Mouse (Mus musculus): ENCODE measurements around the gene Wbp11. TPM values are rescaled to one million over a fixed set of nuclear protein-coding genes. Genes with fewer than 3 reads are reported as not detected.

Gene Wbp11
- 57.0 and 68.4 TPM in 2 replicates for polyA plus RNA-seq (2012; rRNA removed)

DNA sequence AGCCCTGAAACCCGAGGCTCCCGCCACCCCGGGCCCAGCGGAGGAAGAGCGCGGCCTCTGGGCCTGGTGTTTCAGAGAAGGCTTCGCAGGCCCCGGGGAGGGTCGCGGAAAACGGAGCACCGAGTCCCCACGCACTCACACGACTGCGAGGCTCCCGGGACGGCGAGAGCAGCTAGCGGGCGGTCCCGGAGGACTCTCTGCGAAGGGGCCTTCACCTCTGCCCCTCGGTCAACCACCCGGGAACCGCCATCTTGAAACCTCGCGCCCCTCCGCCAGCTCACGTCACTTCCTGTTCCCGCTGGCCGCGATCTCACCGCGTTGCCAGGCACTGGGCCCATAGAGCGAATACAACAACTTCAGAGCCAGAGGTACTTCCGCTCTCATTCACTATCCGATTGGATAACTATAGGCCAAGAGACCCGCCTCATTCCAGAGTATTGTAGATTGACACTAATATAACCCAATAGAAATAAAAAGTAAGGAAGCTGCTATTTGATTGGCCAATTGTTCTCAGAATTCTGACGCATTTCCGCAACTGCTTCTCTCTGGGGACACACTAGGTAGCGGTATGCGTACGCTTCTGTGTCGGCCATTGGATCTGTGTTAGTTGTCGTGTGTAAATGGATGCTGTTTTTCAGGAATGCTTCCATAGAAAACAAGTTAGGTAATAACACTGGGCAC is at the start of gene Wbp11:
Gene Wbp11, minus strand, starts transcription at position 353 of the 681 bp plus-strand sequence.
- Histone ChIP-seq H3K4me1 (ENCODE audit: control insufficient read depth, insufficient read depth, low read length) (peaks cover 5% of the 10 kb centered on the region; the same call in 1 of the 2 replicates), H3K27ac (ENCODE audit: insufficient read depth, low read length) (peak within 1 kb of the TSS; percentile 72), H3K27me3 (ENCODE audit: control insufficient read depth, insufficient read depth, low read length) (no peaks in the 10 kb centered on the region), H3K4me3 (replicated peaks; ENCODE audit: insufficient read depth, low read depth, low read length) (peak within 1 kb of the TSS; percentile 79)
- TF ChIP-seq POLR2A (IDR thresholded peaks at IDR 0.05; ENCODE audit: borderline replicate concordance, insufficient read depth, low read length) (peak; percentile 91; the same call in 1 of the 2 replicates), CTCF (IDR thresholded peaks at IDR 0.05; ENCODE audit: borderline replicate concordance, insufficient read depth, low read depth, low read length) (no peak)
- peak; percentile 96 to 99 for DNase-seq
- WGBS, result under 1% methylated on average over 45 of the region's 45 CpGs

- no peaks in the 10 kb centered on the region for H3K27me3 ChIP-seq (ENCODE audit: control insufficient read depth, insufficient read depth, low read length)
- no peak for DNase-seq
- WGBS, result 23% methylated on average over 9 of the region's 9 CpGs
- no peak within 1 kb of the TSS for H3K4me3 ChIP-seq (replicated peaks; ENCODE audit: insufficient read depth, low read depth, low read length)
- no peak for TF ChIP-seq CTCF (IDR thresholded peaks at IDR 0.05; ENCODE audit: borderline replicate concordance, insufficient read depth, low read depth, low read length)
- no peak for TF ChIP-seq POLR2A (IDR thresholded peaks at IDR 0.05; ENCODE audit: borderline replicate concordance, insufficient read depth, low read length)
- no peak within 1 kb of the TSS for H3K27ac ChIP-seq (ENCODE audit: insufficient read depth, low read length)
- no peaks in the 10 kb centered on the region for H3K4me1 ChIP-seq (ENCODE audit: control insufficient read depth, insufficient read depth, low read length)
Measured at GRCm38 (mm10) chr6:136875670-136876069, 47.6 kb upstream of the Wbp11 start, which contains the start of gene Mgp. Gene Mgp (minus strand): TSS chr6:136875823.

GRCm38 (mm10) chr6:136874599-136874998 is 46.6 kb upstream of the Wbp11 start:
- TF ChIP-seq CTCF (IDR thresholded peaks at IDR 0.05; ENCODE audit: borderline replicate concordance, insufficient read depth, low read depth, low read length) (no peak), POLR2A (IDR thresholded peaks at IDR 0.05; ENCODE audit: borderline replicate concordance, insufficient read depth, low read length) (no peak)
- WGBS, result 15% methylated on average over 8 of the region's 8 CpGs
- Histone ChIP-seq H3K27ac (ENCODE audit: insufficient read depth, low read length) (no peak overlapping the region), H3K27me3 (ENCODE audit: control insufficient read depth, insufficient read depth, low read length) (no peaks in the 10 kb centered on the region), H3K4me1 (ENCODE audit: control insufficient read depth, insufficient read depth, low read length) (no peaks in the 10 kb centered on the region), H3K4me3 (replicated peaks; ENCODE audit: insufficient read depth, low read depth, low read length) (no peak overlapping the region)
- no peak for DNase-seq

DNA sequence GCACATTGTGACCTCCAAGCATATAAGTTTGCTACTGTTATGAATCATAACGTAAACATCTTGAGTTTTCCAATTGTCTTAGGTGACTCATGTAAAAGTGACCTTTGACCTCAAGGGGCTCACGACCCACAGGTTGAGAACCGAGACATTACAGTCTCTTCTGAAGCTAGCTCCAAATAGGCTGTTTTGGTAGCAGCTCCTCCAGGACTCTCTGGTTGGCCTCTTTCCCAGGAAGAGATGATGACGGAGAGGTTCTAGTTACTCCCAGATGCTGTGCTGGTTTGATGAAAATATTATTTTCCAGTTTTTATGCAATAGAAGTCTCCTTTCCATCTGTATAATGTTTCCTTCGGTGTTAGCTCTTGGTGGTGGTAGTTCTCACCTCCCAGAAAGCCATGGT is 40.9 kb upstream of the Wbp11 start:
- no peak for TF ChIP-seq POLR2A (IDR thresholded peaks at IDR 0.05; ENCODE audit: borderline replicate concordance, insufficient read depth, low read length)
- TF ChIP-seq CTCF (IDR thresholded peaks at IDR 0.05; ENCODE audit: borderline replicate concordance, insufficient read depth, low read depth, low read length), result no peak
- no peaks in the 10 kb centered on the region for H3K27me3 ChIP-seq (ENCODE audit: control insufficient read depth, insufficient read depth, low read length)
- DNase-seq, result no peak
- 79% methylated on average over 5 of the region's 5 CpGs for WGBS
- H3K4me3 ChIP-seq (replicated peaks; ENCODE audit: insufficient read depth, low read depth, low read length), result no peak overlapping the region
- H3K4me1 ChIP-seq (ENCODE audit: control insufficient read depth, insufficient read depth, low read length), result no peaks in the 10 kb centered on the region
- no peak overlapping the region for H3K27ac ChIP-seq (ENCODE audit: insufficient read depth, low read length)

DNA sequence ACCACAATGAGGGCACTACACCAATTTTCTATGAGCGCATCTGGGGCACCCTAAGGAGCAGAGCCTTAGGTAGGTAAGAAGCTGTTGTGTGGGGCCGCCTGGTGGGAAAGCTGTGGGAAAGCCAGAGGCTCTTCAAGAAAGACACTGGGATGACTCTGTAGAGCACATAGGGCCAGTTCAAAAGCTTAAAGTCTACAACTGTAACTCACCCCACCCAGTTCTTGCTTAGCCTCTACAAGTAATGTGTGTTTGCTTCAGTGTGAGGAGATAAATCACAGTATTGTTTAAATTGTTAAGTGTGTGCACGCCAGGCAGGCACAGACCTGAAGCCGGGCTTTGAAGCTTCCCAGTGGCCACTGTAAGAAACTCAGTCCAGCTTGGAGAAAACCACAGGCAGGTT is 38.1 kb upstream of the Wbp11 start:
- no peaks in the 10 kb centered on the region for H3K27me3 ChIP-seq (ENCODE audit: control insufficient read depth, insufficient read depth, low read length)
- no peak overlapping the region for H3K27ac ChIP-seq (ENCODE audit: insufficient read depth, low read length)
- H3K4me3 ChIP-seq (replicated peaks; ENCODE audit: insufficient read depth, low read depth, low read length), result no peak overlapping the region
- DNase-seq, result no peak
- no peak for TF ChIP-seq CTCF (IDR thresholded peaks at IDR 0.05; ENCODE audit: borderline replicate concordance, insufficient read depth, low read depth, low read length)
- TF ChIP-seq POLR2A (IDR thresholded peaks at IDR 0.05; ENCODE audit: borderline replicate concordance, insufficient read depth, low read length), result no peak
- WGBS, result 89% methylated on average over 4 of the region's 4 CpGs
- no peaks in the 10 kb centered on the region for H3K4me1 ChIP-seq (ENCODE audit: control insufficient read depth, insufficient read depth, low read length)

DNA sequence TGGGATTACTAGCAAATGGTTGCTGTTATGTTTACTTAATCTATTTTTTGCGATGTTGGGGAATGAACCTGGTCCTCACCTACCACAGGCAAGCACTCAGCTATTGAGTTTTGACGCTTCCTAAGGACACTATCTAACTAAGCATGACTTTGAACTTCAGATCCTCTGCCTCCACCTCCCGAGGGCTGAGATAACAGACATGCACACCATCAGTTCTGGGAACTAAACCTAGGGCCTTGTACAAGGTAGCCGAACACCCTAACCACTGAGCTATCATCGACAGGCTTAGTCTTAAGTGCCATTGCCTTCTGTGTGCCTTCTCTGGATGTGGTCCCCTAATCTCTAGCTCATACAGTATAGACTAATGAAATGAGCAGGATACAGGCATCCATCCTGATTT is 37.3 kb upstream of the Wbp11 start:
- DNase-seq, result no peak
- H3K27ac ChIP-seq (ENCODE audit: insufficient read depth, low read length), result no peak overlapping the region
- no peak for TF ChIP-seq POLR2A (IDR thresholded peaks at IDR 0.05; ENCODE audit: borderline replicate concordance, insufficient read depth, low read length)
- no peak for TF ChIP-seq CTCF (IDR thresholded peaks at IDR 0.05; ENCODE audit: borderline replicate concordance, insufficient read depth, low read depth, low read length)
- no peaks in the 10 kb centered on the region for H3K27me3 ChIP-seq (ENCODE audit: control insufficient read depth, insufficient read depth, low read length)
- no peak overlapping the region for H3K4me3 ChIP-seq (replicated peaks; ENCODE audit: insufficient read depth, low read depth, low read length)
- WGBS, result 93% methylated on average over 5 of the region's 5 CpGs
- no peaks in the 10 kb centered on the region for H3K4me1 ChIP-seq (ENCODE audit: control insufficient read depth, insufficient read depth, low read length)

DNA sequence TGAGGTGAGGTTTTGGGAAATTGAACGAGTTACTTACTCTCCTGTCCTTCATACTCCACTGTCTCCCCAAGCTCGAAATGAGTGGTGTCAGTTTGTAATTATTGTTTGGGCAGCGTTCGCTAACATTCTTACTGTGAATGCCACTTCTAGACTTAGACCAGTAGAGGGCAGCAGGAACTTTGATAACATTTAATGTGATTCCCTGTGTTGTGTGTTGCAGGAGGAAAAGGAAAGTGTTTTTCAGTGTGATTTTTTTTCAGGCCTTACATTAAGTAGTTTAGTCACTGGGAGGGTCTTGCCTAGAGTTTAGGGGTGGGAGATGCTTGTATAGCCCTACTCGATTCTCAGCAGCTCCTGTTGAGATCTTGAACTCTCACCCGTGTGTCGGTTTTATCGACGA is 33.0 kb upstream of the Wbp11 start:
- Histone ChIP-seq H3K4me1 (ENCODE audit: control insufficient read depth, insufficient read depth, low read length) (no peaks in the 10 kb centered on the region), H3K27ac (ENCODE audit: insufficient read depth, low read length) (no peak overlapping the region), H3K4me3 (replicated peaks; ENCODE audit: insufficient read depth, low read depth, low read length) (no peak overlapping the region), H3K27me3 (ENCODE audit: control insufficient read depth, insufficient read depth, low read length) (no peaks in the 10 kb centered on the region)
- 36% methylated on average over 9 of the region's 9 CpGs for WGBS
- peak in 1 of 2 experiments; percentile 17 for DNase-seq
- TF ChIP-seq CTCF (IDR thresholded peaks at IDR 0.05; ENCODE audit: borderline replicate concordance, insufficient read depth, low read depth, low read length) (peak; percentile 19; the same call in 1 of the 2 replicates), POLR2A (IDR thresholded peaks at IDR 0.05; ENCODE audit: borderline replicate concordance, insufficient read depth, low read length) (no peak)

DNA sequence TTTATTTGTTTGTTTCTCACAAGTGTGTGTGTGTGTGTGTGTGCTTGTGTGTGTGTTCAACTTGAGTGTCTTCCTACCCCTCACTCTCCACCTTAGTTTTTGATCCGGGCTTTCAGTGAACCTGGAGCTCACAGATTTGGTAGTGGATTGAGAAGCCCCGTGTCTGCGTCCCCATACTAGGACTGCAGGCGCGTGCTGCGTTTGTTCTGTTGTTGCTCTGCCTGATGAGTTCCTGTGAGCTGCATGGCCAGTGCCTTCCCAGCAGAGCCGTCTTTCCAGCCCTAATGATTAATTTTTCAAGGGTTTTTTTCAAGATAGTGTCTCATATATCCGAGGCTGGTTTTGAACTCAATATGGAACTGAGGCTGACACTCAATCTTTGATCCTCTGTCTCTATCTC is 30.4 kb upstream of the Wbp11 start:
- TF ChIP-seq POLR2A (IDR thresholded peaks at IDR 0.05; ENCODE audit: borderline replicate concordance, insufficient read depth, low read length) (no peak), CTCF (IDR thresholded peaks at IDR 0.05; ENCODE audit: borderline replicate concordance, insufficient read depth, low read depth, low read length) (no peak)
- no peaks in the 10 kb centered on the region for H3K27me3 ChIP-seq (ENCODE audit: control insufficient read depth, insufficient read depth, low read length)
- DNase-seq, result no peak
- no peaks in the 10 kb centered on the region for H3K4me1 ChIP-seq (ENCODE audit: control insufficient read depth, insufficient read depth, low read length)
- WGBS, result 83% methylated on average over 8 of the region's 8 CpGs
- no peak overlapping the region for H3K27ac ChIP-seq (ENCODE audit: insufficient read depth, low read length)
- no peak overlapping the region for H3K4me3 ChIP-seq (replicated peaks; ENCODE audit: insufficient read depth, low read depth, low read length)
